Mouse (Mus musculus): ENCODE results near the gene Mmgt2.
A peak's percentile ranks its signal among the peaks of the same experiment; 100 is the strongest.
"Not testable (repeated sequence)": the region's sequence is repeated elsewhere in the genome, so short reads cannot be mapped to it uniquely, and the experiment has no call there.

Mmgt2 gene

DNA sequence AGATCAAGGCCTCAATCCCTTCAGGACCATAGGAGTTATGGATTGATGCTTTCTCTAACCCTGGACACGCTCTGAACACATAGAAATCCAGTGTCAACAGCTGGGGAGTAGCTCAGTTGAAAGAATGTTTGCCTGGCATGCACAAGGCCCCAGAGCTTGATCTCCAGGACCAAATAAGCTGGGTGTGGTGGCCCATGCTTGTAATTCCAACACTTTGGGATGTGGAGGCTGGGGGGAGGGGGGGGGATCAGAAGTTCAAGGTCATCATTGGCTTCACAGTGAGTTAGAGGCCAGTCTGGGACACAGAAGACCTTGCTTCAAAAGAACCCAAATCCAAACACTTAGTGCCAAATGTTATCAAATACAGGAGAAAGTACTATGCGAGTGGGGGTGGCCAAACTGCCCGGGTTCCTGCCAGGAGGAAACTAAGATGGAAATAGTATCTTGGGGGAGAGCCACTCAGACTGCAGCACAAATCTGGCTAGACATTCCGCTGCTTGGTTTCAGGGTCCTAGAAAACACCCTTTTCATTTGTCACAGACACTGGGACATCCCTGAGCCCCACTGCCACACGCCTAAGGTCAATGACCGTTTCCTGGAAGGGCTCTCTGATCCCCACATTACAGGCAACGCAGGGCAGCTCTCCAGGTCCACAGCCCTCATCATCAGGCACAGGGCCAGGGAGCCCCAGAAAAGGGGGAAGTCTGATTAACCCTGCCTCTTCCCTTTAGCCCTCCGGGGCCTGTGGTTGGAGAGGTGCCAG is 2.6 kb upstream of the Mmgt2 start:
- no peak for DNase-seq (ENCODE audit: low spot score)

DNA sequence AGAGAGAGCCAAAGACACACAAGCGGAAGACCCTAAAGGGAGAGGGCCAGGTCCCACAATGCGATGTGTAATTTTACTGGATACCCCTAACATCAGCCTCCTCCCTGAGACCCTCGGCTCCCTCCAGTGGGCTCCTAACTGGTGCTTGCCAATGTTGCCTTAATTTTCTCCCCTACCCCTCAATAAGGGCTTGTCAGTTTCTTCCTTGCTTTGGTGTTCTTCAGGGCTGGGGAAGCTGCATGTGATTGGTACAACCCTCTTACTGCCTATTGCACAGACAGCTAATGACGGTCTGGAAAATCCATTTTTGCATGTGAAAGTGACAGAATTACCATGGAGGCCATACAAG is 2.0 kb upstream of the Mmgt2 start:
- no peak for DNase-seq (ENCODE audit: low spot score)

DNA sequence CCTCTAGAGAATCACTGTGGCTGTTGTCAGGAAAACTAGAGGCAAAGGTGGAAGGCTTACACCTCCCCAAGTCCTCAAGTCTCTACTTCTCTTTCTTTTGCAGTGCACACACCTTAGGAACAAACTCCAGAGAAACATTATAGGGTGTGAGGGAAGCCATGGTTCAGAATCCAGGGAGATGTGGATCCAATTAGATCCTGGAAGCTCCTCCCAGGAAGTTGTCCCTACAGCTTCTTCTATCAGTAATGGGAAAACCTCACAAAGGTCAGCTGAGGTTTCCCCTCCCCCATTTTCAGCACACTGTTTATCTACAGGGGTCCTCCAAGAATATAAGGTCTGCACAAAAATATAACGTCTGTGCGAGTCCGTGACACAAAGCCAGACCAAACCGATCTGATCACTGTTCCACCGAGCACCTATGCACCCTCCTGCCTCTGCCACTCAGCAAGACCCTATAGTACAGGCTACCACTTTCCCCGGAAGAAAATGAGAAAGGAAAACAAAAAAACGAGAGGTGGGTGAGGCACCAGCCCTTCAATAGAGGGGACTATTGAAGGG is 1.4 kb upstream of the Mmgt2 start:
- no peak for DNase-seq (ENCODE audit: low spot score)

DNA sequence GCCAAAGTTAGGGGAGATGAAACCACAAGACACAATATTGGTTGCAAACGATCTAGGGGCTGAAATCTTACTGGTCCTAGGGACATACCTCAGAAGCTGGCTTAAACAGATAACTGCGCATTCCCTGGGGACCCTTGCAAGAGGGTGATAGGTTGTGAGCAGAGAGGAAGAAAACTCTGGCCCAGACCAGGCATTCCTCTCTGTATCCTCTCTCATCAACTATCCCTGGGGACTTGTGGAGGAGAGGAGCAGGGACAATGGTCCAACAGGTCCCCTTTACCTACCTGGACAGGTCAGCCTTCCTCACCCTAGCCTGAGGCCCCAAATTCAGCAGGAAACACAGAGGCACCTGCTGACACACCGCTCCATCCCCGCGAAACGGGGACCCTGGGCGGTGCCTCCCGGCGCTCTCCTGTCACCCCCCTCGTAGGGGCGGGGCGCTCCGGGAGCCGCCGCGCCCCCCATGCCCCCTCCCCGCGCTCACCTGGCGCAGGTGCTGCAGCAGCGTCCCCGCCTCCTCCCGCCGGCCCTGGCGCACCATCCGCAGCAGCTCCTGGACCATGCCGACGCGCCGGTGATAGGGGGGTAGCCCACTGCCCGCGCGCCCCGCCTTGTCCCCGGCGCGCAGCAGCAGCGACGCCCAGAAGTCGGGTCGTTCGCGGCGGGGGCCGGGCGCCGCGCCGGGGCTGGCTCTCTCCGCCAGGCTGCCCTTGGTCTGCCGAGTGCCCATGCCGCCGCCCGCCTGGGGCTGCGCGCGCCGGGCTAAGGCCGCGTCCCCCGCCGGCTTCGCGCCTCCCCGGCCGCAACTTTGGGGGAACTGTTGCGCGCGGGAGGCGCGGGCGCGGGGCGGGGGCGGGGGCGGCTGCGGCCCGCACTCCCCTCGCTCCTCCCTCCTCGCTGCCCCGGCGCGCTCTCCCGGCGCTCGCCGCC is 538 bp upstream of the Mmgt2 start, which contains the start of gene Lrrc75a:
Lrrc75a (minus strand) TSS at position 863 of the 930 bp plus-strand sequence.
- DNase-seq (ENCODE audit: low spot score) = no peak

DNA sequence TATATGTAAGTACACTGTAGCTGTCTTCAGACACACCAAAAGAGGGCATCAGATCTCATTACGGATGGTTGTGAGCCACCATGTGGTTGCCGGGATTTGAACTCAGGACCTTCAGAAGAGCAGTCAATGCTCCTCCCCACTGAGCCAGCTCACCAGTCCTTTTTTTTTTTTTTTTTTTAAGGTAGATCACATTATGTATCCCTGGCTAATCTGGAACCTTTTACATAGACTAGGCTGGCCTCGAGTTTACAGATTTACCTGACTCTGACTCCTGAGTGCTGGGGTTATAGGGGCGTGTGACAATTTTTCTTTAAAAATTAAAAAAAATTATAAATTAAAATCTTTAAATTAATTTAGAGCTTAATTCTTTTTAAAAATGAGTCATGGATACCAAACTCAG is 1.3 kb downstream of the Mmgt2 start:
- DNase-seq (ENCODE audit: low spot score) = not testable (repeated sequence)

DNA sequence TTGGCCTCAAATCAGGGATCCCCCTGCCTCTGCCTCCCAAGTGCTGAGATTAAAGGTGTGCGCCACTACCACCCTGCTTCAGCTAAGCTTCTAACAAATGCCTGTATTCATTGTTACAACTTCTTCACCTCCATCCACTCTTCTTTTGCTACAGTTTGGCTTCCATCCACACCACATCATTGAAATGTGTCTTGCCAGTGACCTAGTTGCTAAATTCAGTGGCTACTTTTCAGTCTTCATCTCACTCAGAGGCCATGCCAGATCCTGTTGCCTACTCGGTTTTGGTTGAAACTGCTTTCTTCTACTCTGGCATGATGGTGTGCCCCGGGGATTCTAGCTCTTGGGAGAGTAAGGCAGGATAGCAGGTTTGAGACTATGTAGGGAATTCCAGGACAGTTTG is 3.1 kb downstream of the Mmgt2 start:
- DNase-seq (ENCODE audit: low spot score) = no peak

DNA sequence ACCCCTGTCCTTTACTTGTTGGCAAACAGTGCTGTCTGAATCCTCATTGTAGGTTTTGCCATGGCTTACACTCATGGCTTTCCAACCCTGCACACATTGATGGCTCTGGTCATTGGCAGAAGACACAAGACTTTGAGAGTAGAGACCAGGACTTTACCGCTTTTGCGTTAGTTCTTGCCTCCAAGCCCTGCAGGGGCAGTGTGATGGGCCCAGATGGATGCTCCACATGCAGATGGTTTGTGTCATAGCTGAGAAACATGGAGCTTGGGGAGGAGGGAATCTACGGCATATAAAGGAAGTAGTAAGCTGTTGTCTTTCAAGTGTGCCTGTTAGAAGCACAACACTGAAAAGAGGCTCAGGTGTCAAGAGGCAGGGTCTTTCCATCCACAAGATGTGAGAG is 3.6 kb downstream of the Mmgt2 start:
- DNase-seq (ENCODE audit: low spot score) = no peak

DNA sequence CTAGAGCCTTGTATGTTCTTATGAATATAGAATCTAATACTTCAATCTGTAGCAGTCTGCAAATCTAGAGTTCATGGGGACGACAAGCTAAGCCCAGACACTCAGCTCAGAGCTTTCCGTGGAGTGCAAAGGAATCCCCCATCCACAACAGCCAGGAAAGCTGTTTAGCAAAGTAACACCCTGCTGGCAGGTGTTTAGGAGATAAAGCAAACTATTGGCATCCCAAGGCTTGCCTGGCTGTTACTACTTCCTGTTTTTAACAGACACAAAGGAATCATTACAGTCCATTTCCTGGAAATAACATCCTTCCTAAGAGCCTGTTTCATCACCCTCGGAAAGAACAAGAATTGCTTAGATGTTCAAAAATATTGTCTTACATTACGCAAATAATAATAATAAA is 12.4 kb downstream of the Mmgt2 start:
- DNase-seq (ENCODE audit: low spot score) = no peak

DNA sequence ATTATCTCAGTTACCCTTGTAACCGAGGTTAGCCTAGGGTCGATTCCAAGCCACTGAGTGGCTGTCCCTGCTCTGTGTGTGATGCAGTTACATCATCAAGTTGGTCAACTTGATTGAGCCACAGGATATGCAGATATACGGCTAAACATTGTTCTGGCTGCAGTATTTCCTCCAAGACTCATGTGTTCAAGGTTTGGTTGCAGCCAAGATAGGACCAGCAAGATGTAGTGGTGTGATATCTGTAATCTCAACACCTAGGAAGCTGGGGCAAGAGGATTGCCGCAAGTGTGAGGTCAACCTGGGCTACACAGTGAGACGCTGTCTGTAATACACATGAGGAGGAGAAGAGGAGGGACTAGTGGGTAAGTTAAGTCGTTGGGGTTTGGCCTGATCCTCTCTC is 15.8 kb downstream of the Mmgt2 start:
- DNase-seq (ENCODE audit: low spot score) = no peak

DNA sequence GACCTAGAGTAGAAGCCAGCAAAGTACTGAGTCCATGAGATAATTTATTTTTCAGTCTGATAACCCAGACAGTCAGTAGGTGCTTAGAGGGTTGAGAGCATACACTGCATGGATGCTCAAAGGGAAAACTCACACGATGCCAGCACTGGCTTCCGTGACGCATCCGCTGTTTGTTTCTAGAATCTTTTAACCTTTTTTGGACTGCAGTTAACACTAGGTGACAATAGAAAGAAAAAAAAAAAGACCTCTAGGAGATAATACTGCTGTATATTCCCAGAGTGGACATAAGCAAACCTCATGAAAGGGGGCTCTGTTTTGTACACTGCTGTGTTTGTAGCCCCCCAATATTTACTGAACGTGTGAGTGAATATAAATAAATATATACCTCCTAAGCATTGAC is 20.5 kb downstream of the Mmgt2 start:
- no peak for DNase-seq (ENCODE audit: low spot score)

DNA sequence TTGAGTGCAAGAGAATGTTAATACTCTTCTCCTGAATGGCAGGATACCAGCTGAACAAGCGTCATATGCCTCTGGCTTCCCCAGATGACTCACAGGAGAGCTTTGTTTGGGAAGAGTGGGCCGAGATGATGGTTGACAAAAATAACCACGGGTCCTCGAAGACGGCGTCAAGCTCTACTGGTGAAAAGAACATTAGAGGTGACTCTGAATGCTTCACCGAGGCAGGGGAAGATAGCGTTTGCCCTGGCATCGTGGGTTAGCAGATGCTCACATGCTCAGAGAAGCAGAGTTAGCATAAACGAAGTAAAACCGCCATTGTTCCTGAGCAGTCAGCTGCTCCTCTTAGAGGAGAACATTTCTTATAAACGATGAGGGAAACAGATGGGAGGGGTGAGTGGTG is 21.0 kb downstream of the Mmgt2 start:
- no peak for DNase-seq (ENCODE audit: low spot score)

DNA sequence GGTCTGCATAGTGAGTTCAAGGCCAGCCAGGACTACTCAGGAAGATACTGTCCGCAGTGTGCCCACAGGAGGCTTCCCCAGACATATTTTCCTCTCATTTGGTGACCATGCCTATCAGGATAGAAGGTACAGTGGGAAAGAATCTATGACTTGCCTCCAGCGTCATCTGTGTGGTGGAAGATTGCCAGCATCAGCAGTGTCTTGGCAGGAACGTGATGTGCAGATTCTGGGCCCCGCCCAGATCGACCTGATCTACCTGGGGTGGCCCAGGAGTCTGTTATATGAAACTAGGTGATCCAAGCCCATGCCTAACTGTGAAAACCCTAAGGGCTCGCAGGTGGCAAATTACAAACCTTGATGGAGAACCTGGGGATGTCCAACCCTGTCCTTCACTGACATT is 21.5 kb downstream of the Mmgt2 start:
- no peak for DNase-seq (ENCODE audit: low spot score)

DNA sequence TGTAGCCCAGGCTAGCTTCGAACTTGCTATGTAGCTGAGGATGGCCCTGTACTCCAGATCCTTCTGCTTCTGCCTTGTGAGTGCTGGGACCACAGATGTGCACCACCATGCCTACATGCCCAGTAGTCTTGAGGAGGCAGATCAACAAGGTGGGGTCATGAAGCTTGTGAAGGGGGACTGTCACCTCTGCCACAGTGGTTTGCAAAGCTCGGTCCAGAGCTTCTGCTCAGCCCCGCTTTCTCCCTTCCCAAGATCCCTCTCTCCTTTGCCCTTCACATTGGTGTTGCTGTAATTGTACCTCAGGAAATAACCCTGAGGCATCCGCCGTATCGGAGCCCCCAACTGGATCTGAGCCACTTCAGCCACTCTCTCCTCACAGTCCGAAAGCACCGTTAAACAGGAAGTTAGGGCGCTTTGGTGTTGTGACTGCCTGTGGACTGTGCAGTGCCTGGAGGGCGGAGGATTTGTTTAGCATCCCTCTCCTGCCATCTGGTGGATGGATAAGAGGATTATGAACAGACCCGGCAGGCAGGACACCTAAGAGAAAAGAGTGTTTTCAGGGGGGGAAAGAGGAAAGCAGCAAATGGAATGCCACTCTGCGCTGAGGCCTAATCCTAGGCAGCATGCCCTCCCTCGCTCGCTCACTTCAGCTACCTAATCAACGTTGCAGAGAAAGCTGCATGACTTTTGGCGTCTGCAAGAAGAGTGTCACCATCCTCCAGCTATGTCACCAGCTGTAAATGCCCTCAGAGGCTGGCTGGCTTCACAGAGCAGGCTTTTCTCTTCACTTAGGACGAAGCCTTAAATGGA is 27.2 kb downstream of the Mmgt2 start:
- DNase-seq (ENCODE audit: low spot score) = peak; percentile 65

DNA sequence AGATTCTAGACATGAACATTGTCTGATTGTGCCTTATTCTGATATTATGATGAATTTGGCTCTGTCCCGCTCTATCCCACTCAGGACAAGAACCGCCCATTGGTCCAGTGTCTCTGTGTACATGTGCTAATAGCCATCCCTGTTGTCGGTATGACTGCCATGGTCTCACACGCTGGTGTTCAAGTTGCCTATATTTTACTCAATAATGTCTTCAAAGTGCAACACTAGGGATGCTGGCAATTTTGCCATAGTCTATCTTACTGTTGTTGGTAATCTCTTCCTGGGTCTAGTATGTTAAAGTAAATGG is 27.8 kb downstream of the Mmgt2 start:
- DNase-seq (ENCODE audit: low spot score) = no peak

DNA sequence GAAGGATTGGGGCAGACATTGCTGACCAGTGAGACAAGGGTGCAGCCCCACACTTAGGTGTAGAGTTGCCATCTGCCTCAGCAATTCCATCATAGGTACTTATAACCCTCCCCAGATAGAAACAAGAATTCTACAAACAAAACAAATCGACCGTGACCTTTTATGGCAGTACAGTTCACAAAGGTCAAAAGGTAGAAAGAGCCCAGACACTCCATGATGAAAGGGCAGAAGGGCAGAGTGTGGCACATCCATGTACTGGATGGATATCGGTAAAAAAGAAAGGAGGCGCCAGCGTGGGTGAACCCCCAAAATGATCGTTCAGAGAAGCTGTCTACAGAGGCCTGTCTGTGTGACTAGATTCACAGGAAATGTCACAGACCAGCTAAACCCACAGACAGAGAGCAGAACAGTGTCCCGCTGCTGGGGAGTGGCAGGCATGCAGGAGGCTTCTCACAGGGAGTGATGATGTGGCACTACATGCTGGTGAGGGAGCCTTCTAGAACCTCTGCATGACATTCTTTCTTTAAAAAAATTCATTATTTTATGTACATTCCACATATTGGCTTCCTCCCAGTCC is 30.4 kb downstream of the Mmgt2 start:
- DNase-seq (ENCODE audit: low spot score) = no peak

DNA sequence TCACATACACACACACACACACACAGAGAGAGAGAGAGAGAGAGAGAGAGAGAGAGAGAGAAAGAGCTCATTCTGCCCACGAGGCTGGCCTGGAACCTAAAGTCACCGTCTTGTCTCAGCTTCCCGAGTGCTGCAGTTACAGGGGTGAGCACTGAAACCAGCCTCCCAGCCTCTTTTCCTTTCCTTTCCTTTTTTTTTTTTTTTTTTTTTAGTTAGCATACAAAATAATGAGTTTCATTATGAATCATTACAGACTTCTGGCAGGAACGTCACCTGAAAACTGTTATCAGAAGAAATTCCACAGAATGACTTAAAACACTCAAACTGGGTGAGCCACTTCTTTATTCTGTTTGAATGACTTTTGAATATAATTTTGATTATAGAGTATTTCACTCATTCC is 31.5 kb downstream of the Mmgt2 start:
- DNase-seq (ENCODE audit: low spot score) = no peak

DNA sequence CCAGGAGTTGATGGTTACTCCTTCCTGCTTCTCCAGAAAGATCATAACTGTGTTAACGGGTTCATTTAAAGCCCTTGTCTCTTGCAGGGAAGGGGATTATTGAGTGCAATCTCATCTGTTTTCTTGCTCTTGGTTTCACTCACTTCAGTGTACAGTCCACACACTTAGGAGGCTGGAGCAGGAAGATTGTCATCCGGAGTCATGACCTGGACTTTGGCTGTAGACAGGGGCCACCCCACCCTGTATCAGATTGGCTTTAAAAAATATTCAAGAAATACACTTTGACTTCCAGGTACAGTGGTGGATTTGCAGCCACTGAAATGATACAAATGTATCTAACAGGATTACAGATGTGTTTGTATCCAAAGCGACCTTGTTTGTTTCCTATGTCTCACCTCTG is 43.1 kb downstream of the Mmgt2 start:
- DNase-seq (ENCODE audit: low spot score) = no peak

DNA sequence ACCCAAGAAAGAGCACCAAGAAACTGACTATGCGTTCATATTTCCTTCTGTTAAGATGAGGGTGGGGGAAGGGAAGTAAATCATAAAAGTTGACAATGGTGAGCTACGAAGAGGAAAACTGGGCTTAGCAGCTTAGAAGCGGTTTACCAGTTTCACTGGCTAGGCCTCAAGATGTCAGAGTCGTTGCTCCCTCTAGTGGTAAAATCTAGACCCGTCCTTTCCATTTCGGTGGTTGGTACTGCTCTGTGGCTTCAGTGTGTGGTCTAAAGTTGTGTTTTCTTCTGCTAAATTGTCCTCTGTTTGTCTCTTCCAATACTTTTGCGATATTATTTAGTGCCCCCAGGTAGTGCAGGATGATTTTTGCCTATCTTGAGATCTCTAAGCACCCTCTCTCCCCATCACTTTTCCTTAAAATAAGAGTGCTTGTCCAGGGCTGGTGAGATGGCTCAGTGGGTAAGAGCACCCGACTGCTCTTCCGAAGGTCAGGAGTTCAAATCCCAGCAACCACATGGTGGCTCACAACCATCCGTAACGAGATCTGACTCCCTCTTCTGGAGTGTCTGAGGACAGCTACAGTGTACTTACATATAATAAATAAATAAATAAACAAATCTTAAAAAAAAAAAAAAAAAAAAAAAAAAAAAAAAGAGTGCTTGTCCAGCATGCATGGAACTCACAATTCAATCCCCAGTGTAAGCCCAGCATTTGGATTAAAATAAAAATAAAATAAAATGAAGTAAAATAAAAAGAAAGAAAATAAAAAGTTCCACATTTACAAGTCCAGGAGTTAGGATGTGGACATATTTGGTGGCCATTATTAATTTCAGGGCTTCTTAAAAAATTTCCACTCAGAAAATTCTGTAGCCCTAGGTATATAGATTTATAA is 45.1 kb downstream of the Mmgt2 start:
- no peak for DNase-seq (ENCODE audit: low spot score)

DNA sequence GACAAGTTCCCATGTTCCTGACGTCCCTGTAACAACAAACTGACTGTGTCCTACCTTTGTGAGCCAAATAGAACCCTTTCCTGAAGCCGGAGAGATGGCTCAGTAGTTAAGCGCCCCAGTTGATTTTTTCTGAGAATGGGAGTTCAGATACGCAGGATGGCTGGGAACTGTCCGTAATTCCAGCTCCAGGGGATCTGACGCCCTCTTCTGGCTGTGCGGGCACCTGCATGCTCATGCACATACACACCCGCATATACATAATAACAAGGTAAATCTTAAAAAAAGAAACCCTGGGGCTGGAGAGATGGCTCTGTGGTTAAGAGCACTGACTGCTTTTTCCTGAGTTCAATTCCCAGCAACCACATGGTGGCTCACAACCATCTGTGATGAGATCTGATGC is 46.7 kb downstream of the Mmgt2 start:
- no peak for DNase-seq (ENCODE audit: low spot score)

DNA sequence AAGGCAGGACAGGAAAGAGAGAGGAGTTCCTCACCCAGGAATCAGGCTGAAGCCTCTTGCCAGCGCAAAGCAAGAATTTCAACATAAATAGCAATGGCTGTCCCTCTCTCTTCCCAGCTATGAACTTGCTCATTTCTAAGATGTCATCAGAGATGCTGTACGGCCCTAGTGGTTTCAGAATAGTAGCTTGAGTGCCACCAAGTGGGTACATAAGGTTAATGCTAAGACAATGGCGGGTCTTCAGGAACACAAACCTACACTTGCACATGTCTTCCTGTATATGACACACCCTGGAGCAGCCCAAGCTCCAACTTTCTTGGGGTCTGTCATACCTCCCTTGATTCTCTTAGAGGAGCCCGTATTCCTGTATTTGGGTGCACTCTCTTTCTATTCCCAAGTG is 51.3 kb downstream of the Mmgt2 start:
- no peak for DNase-seq (ENCODE audit: low spot score)

DNA sequence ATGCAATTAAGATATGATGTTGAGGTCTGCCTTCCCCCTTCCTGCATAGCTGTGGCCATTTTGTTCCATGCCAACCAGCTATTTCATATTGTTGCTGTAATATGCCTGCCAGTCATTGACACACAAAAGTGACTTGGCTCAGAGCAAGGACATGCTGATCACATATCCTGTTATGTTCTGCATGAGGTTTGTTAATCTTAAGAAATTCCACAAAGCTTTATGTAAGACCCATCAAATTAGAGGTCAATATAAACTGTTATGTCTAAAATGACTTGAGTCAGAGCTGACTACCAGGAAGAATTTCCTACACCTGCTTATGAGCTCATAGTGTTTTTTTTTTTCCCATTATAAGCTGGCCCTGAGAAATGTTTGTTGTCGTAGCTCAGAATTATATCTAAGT is 52.8 kb downstream of the Mmgt2 start:
- no peak for DNase-seq (ENCODE audit: low spot score)

All from layer of hippocampus, adult 9-10 months (tissue).